Mouse (Mus musculus) MEL-GATA-1-ER (cell line): Measurements from ENCODE around the gene Cdca7.

ENCODE experiments used
- DNase-seq: peaks from one replicate; pipeline ENCODE4 v3.0.0-alpha.2; 2012; ENCODE audit warnings: low read depth; ENCODE audit errors: extremely low read depth

Gene Cdca7

GRCm38 (mm10) chr2:72475797-72476485, at the start of gene Cdca7:
Gene Cdca7 (plus strand): TSS chr2:72476159.
- DNase-seq, result peak; percentile 86

- DNase-seq, result no peak
Observed at GRCm38 (mm10) chr2:72426776-72427175, 49.2 kb upstream of the Cdca7 start.

- DNase-seq, result no peak
Observed at GRCm38 (mm10) chr2:72427288-72427687, 48.7 kb upstream of the Cdca7 start.

GRCm38 (mm10) chr2:72438941-72439533, 36.9 kb upstream of the Cdca7 start:
- DNase-seq, result no peak

- no peak for DNase-seq
Observed at GRCm38 (mm10) chr2:72441010-72441409, 34.9 kb upstream of the Cdca7 start.

- DNase-seq, result no peak
Observed at GRCm38 (mm10) chr2:72442825-72443224, 33.1 kb upstream of the Cdca7 start.

GRCm38 (mm10) chr2:72443960-72444359, 32.0 kb upstream of the Cdca7 start:
- DNase-seq, result peak; percentile 72

- DNase-seq, result no peak
Observed at GRCm38 (mm10) chr2:72446106-72446505, 29.9 kb upstream of the Cdca7 start.

GRCm38 (mm10) chr2:72446615-72447014, 29.3 kb upstream of the Cdca7 start:
- DNase-seq, result no peak

- DNase-seq, result no peak
Observed at GRCm38 (mm10) chr2:72453563-72453962, 22.4 kb upstream of the Cdca7 start.

GRCm38 (mm10) chr2:72456189-72456588, 19.8 kb upstream of the Cdca7 start:
- DNase-seq, result no peak

GRCm38 (mm10) chr2:72464376-72465014, 11.5 kb upstream of the Cdca7 start:
- peak; percentile 81 for DNase-seq

- DNase-seq, result no peak
Observed at GRCm38 (mm10) chr2:72467604-72468003, 8.4 kb upstream of the Cdca7 start.

- no peak for DNase-seq
Observed at GRCm38 (mm10) chr2:72471415-72472070, 4.4 kb upstream of the Cdca7 start.

GRCm38 (mm10) chr2:72474531-72475287, 1.2 kb upstream of the Cdca7 start:
- no peak for DNase-seq

GRCm38 (mm10) chr2:72475423-72475796, 549 bp upstream of the Cdca7 start:
- no peak for DNase-seq

- DNase-seq, result peak; percentile 47
Observed at GRCm38 (mm10) chr2:72476486-72477211, 690 bp downstream of the Cdca7 start.

GRCm38 (mm10) chr2:72477221-72477620, 1.3 kb downstream of the Cdca7 start:
- no peak for DNase-seq

- DNase-seq, result no peak
Observed at GRCm38 (mm10) chr2:72478176-72478575, 2.2 kb downstream of the Cdca7 start.

- no peak for DNase-seq
Observed at GRCm38 (mm10) chr2:72478921-72479320, 3.0 kb downstream of the Cdca7 start.

GRCm38 (mm10) chr2:72479818-72480217, 3.9 kb downstream of the Cdca7 start:
- peak; percentile 41 for DNase-seq
